Mouse (Mus musculus) testis, adult 2 months (tissue): ENCODE results near the gene Arl5c.

Experiments used
- CTCF ChIP-seq: fragments of 200-500 bp; IDR thresholded peaks from 2 replicates; pipeline ENCODE4 v1.5.1; 2012; ENCODE audit warnings: low read depth, mild to moderate bottlenecking, inconsistent platforms, low read length, moderate library complexity; ENCODE audit not compliant: control insufficient read depth, insufficient read depth, insufficient replicate concordance
- POLR2A ChIP-seq: fragments of 200-500 bp; IDR thresholded peaks from 2 replicates; pipeline ENCODE4 v1.6.1; 2012; ENCODE audit warnings: low read depth, mild to moderate bottlenecking, inconsistent platforms, low read length, moderate library complexity; ENCODE audit not compliant: control insufficient read depth

DNA sequence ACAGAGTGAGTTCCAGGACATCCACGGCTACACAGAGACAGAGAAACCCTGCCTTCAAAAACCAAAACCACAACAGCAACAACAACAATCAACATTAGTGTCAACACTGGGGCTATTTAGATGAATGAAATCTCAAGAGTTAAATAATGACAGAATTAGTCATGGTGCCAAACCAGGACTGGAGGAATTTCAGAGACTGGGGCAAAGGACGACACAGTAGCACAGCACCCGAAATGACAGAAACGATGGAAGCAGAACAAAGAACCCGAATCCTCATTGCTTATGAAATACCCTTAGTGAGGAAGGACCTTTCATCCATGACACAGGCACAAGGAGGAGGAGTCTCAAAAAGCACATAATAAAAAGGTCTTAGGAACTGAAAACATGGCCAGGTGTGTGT is 21.8 kb downstream of the Arl5c start:
- TF ChIP-seq CTCF (no peak), POLR2A (no peak)
